Mouse (Mus musculus): Measurements from ENCODE around the gene Ptprf. TPM values are rescaled to one million over a fixed set of nuclear protein-coding genes. Genes with fewer than 3 reads are reported as not detected.
A peak's percentile ranks its signal among the peaks of the same experiment; 100 is the strongest.

The Ptprf gene
- polyA plus RNA-seq, 1 experiment, result 165 TPM

DNA sequence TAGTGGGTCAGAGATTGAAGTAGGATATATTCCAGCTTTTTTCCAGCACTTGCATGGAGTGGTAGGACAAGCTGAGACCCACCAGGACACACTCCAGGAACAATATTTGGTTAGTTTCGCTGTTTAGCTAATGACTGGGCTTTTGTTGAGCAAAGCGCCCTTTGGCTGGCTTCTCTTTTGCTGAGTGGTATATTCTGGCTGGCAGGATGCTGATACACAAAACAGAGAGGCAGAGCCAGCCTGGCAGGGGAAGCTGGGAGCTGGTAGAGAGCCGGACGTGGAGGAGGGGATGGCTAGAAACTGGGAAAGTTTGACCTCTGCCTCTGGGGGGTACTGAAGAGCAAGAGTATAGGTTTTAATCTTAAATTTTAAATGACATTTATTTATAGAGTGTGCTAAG, 13.8 kb upstream of the Ptprf start:
- H3K27me3 ChIP-seq (ENCODE audit: control insufficient read depth, insufficient read depth, low read length), result no peaks in the 10 kb centered on the region
- no peak overlapping the region for H3K4me3 ChIP-seq (ENCODE audit: control insufficient read depth, insufficient read depth, low read length)
- H3K4me1 ChIP-seq (replicated peaks; ENCODE audit: control insufficient read depth, insufficient read depth, low read length), result no peaks in the 10 kb centered on the region
- 86% methylated on average over 4 of the region's 4 CpGs for WGBS
- no peak for DNase-seq
- no peaks in the 10 kb centered on the region for H3K36me3 ChIP-seq (ENCODE audit: control insufficient read depth, insufficient read depth, low read length)
- TF ChIP-seq CTCF (IDR thresholded peaks at IDR 0.05; ENCODE audit: borderline replicate concordance, control insufficient read depth, extremely low read depth, insufficient read depth, low read length, poor library complexity), result no peak
- TF ChIP-seq POLR2A (IDR thresholded peaks at IDR 0.05; ENCODE audit: control insufficient read depth, extremely low read depth, insufficient read depth, low read length, poor library complexity), result no peak
- H3K27ac ChIP-seq (ENCODE audit: control insufficient read depth, insufficient read depth, low read length), result no peak overlapping the region

DNA sequence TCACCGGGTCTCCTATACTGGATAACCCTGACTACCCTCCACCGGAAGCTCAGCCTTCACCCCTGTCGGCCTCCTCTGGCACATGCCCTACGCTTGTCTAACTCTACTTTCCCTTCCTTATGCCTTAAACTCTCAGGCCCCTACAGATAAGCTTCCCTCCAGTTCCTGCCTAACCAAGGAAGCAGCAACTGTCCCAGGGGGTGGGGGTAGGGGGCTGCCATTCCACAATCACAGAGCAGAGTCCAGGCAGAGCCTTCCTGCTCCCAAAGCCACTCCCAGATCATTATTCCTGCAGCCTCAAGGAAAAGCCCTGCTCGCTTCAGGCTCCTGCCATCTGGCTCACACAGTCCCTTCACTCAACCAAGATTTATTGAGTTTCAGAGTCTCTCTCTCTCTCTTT, 6.6 kb upstream of the Ptprf start:
- TF ChIP-seq POLR2A (IDR thresholded peaks at IDR 0.05; ENCODE audit: control insufficient read depth, extremely low read depth, insufficient read depth, low read length, poor library complexity) (no peak), CTCF (IDR thresholded peaks at IDR 0.05; ENCODE audit: borderline replicate concordance, control insufficient read depth, extremely low read depth, insufficient read depth, low read length, poor library complexity) (no peak)
- Histone ChIP-seq H3K4me3 (ENCODE audit: control insufficient read depth, insufficient read depth, low read length) (no peak overlapping the region), H3K36me3 (ENCODE audit: control insufficient read depth, insufficient read depth, low read length) (no peaks in the 10 kb centered on the region), H3K27me3 (ENCODE audit: control insufficient read depth, insufficient read depth, low read length) (no peaks in the 10 kb centered on the region), H3K4me1 (replicated peaks; ENCODE audit: control insufficient read depth, insufficient read depth, low read length) (peaks cover 18% of the 10 kb centered on the region), H3K27ac (ENCODE audit: control insufficient read depth, insufficient read depth, low read length) (no peak overlapping the region)
- 29% methylated on average over 5 of the region's 5 CpGs for WGBS
- DNase-seq, result no peak

DNA sequence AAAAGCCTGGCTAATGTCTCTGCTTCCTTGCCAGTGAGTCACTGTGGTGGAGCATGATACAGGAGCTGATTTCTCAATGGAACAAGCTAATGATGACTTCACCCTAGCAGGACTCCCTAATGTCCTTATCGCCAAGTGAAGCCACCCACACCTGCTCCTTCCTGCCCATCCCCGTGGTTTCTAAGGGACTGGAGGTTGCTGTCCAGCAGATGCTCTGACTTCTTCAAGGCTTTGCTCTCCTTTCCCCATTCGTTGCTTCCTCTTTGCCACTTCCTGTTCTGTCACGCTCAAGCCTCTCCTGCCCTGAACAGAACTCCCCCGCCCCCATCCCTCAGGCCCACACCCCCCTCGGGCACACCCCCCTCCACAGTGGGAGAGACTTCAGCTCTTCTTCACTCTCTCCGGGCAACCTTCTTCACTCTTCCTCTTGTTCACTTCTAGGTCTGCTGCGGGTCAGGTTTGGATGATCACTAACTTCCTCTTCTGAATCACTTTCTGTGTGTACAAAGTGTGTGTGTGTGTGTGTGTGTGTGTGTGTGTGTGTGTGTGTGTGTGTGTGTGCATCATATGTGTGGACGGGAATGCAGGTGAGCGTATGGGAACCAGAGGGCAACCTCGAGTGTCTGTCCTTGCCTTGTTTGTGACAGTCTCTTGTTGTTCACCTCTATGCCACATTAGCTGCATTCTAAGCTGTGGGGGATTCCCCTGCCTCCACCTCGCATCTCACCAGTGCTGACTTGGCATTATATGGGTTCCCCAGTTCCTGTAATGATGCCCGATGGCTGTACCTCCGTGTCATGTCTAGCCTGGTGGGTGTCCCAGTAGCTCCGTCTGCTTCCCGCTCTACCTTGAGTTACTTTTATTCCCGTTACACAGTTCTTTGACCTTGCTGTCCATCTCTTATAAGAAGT, 4.7 kb upstream of the Ptprf start:
- TF ChIP-seq POLR2A (IDR thresholded peaks at IDR 0.05; ENCODE audit: control insufficient read depth, extremely low read depth, insufficient read depth, low read length, poor library complexity), result no peak
- no peak for TF ChIP-seq CTCF (IDR thresholded peaks at IDR 0.05; ENCODE audit: borderline replicate concordance, control insufficient read depth, extremely low read depth, insufficient read depth, low read length, poor library complexity)
- 8% methylated on average over 17 of the region's 17 CpGs for WGBS
- H3K27ac ChIP-seq (ENCODE audit: control insufficient read depth, insufficient read depth, low read length), result no peak overlapping the region
- H3K36me3 ChIP-seq (ENCODE audit: control insufficient read depth, insufficient read depth, low read length), result no peaks in the 10 kb centered on the region
- H3K4me1 ChIP-seq (replicated peaks; ENCODE audit: control insufficient read depth, insufficient read depth, low read length), result peaks cover 18% of the 10 kb centered on the region
- DNase-seq, result peak; percentile 56
- no peak overlapping the region for H3K4me3 ChIP-seq (ENCODE audit: control insufficient read depth, insufficient read depth, low read length)
- H3K27me3 ChIP-seq (ENCODE audit: control insufficient read depth, insufficient read depth, low read length), result no peaks in the 10 kb centered on the region

DNA sequence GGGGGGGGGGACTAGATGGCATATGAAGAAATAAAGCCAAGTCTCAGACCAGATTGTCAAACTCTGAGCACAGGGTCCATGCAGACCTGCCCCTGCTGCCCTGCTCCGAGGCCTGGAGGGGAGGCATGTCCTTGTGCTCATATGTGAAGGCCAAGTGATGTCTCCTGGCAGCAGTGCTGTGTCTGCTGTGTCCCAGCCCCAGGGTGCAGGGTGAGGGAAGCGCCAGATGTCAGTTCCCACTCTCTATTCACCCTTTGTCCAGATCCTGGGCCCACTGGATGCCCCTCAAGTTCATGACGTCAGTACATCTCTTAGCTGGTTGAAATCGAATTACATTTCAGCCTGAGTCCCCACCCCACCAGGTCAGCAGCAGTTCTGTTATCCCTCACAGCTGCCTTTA, 3.6 kb upstream of the Ptprf start:
- Histone ChIP-seq H3K4me1 (replicated peaks; ENCODE audit: control insufficient read depth, insufficient read depth, low read length) (peaks cover 24% of the 10 kb centered on the region), H3K36me3 (ENCODE audit: control insufficient read depth, insufficient read depth, low read length) (no peaks in the 10 kb centered on the region), H3K27me3 (ENCODE audit: control insufficient read depth, insufficient read depth, low read length) (no peaks in the 10 kb centered on the region), H3K27ac (ENCODE audit: control insufficient read depth, insufficient read depth, low read length) (no peak overlapping the region), H3K4me3 (ENCODE audit: control insufficient read depth, insufficient read depth, low read length) (no peak overlapping the region)
- TF ChIP-seq POLR2A (IDR thresholded peaks at IDR 0.05; ENCODE audit: control insufficient read depth, extremely low read depth, insufficient read depth, low read length, poor library complexity) (no peak), CTCF (IDR thresholded peaks at IDR 0.05; ENCODE audit: borderline replicate concordance, control insufficient read depth, extremely low read depth, insufficient read depth, low read length, poor library complexity) (no peak)
- 85% methylated on average over 4 of the region's 4 CpGs for WGBS
- DNase-seq, result no peak

- 15% methylated on average over 11 of the region's 11 CpGs for WGBS
Observed at GRCm38 (mm10) chr4:118292741-118293306, 1.6 kb upstream of the Ptprf start.

GRCm38 (mm10) chr4:118290416-118291030, 682 bp downstream of the Ptprf start:
- Histone ChIP-seq H3K27me3 (ENCODE audit: control insufficient read depth, insufficient read depth, low read length) (no peaks in the 10 kb centered on the region), H3K27ac (ENCODE audit: control insufficient read depth, insufficient read depth, low read length) (peak overlapping the region; percentile 81), H3K36me3 (ENCODE audit: control insufficient read depth, insufficient read depth, low read length) (no peaks in the 10 kb centered on the region), H3K4me3 (ENCODE audit: control insufficient read depth, insufficient read depth, low read length) (peak overlapping the region; percentile 70), H3K4me1 (replicated peaks; ENCODE audit: control insufficient read depth, insufficient read depth, low read length) (peaks cover 43% of the 10 kb centered on the region)
- TF ChIP-seq POLR2A (IDR thresholded peaks at IDR 0.05; ENCODE audit: control insufficient read depth, extremely low read depth, insufficient read depth, low read length, poor library complexity) (no peak), CTCF (IDR thresholded peaks at IDR 0.05; ENCODE audit: borderline replicate concordance, control insufficient read depth, extremely low read depth, insufficient read depth, low read length, poor library complexity) (no peak)
- DNase-seq, result peak; percentile 61
- WGBS, result 1% methylated on average over 80 of the region's 84 CpGs

More at GRCm38 (mm10) chr4:118292741-118293306, 1.6 kb upstream of the Ptprf start:
- peak; percentile 87 for DNase-seq
- Histone ChIP-seq H3K36me3 (ENCODE audit: control insufficient read depth, insufficient read depth, low read length) (no peaks in the 10 kb centered on the region), H3K4me3 (ENCODE audit: control insufficient read depth, insufficient read depth, low read length) (no peak overlapping the region), H3K27ac (ENCODE audit: control insufficient read depth, insufficient read depth, low read length) (no peak overlapping the region), H3K4me1 (replicated peaks; ENCODE audit: control insufficient read depth, insufficient read depth, low read length) (peaks cover 42% of the 10 kb centered on the region), H3K27me3 (ENCODE audit: control insufficient read depth, insufficient read depth, low read length) (no peaks in the 10 kb centered on the region)
- TF ChIP-seq CTCF (IDR thresholded peaks at IDR 0.05; ENCODE audit: borderline replicate concordance, control insufficient read depth, extremely low read depth, insufficient read depth, low read length, poor library complexity), result peak; percentile 87
- no peak for TF ChIP-seq POLR2A (IDR thresholded peaks at IDR 0.05; ENCODE audit: control insufficient read depth, extremely low read depth, insufficient read depth, low read length, poor library complexity)

Measured in thymus, adult 2 months (tissue).